Mouse (Mus musculus) adrenal gland (tissue): Measurements from ENCODE around the gene Chd6.
"Not testable (repeated sequence)": the region's sequence is repeated elsewhere in the genome, so short reads cannot be mapped to it uniquely, and the experiment has no call there.

Source experiments
- intact Hi-C: fragments of 180-260 bp; cut with DNase I; formaldehyde crosslinking; loops from one replicate; pipeline ENCODE4 v1.15.1; 2025

The Chd6 gene

DNA sequence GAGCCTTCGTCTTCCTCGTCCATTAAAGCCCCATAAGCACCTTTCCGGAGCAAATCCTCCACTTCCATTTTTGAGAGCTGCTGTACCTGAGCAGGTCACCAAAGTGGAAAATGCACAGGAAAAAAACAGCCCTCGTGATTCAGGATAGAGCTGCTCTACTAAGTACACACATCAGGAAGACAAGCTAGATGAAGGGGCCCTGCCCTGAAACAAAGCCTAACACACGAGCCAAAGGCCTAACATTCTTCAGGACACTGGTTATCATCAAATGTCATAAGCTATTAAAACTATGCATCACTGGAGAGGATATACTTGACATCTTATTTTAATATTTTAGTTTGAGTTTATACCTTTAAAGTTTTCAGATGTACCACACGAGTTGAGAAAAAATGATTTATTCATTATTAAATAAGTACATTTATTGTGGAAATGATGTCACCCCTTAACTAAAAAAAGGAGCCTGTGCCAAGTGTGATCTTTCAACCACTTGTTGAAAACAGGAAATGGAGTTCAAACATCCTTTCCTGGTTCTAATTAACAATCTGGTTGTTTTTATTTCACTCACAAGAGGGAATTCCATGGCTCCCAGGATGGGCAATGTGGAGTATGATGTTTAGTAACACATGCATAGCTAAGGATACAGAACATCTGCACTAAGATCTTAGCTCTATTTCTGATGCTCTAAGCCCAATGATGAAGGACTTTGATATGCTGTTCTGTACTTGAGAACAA, 118.4 kb downstream of the Chd6 start:
- intact Hi-C loops: no loop called here

GRCm38 (mm10) chr2:160987503-160987902, 121.4 kb downstream of the Chd6 start:
- intact Hi-C loops: no loop called here

GRCm38 (mm10) chr2:160982636-160983035, 126.2 kb downstream of the Chd6 start:
- intact Hi-C loops: no loop called here

DNA sequence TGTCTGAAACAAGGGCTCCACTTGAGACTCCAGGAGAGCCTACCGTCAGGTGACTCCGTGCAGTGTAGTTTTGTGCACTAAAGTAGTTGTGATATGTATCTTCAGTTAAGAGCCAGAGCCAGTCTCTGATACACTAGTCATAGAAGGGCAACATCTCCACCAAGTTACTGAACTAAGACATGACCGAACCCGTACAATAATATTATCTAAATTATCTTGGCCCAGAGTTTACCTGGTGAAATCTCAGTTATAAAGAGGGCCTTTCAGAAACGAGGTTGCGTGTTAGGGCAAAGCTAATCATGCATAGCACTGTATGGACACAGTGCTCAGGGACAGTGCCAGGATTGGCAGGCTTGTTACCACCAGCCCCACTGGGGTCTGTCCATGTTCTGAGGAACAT, 127.1 kb downstream of the Chd6 start:
- intact Hi-C loops: no loop called here

DNA sequence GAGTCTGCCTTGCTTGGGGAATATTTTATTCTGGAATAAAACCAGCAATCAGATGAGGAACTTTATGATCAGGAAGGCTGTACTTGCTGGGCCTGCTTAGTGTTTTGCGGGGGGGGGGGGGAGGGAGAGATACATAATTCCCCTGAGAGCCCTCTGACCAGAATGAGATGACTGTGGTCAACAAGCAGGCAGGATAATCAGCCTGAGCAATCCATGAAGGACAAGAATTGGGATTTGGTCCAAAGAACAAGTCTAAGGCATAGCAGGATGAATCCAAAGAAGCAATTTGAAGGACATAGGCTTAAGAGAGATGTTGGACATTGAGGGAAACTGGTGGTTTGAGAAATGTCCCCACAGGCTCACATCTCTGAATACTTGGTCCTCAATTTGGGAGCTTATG, 130.2 kb downstream of the Chd6 start:
- intact Hi-C loops: no loop called here

DNA sequence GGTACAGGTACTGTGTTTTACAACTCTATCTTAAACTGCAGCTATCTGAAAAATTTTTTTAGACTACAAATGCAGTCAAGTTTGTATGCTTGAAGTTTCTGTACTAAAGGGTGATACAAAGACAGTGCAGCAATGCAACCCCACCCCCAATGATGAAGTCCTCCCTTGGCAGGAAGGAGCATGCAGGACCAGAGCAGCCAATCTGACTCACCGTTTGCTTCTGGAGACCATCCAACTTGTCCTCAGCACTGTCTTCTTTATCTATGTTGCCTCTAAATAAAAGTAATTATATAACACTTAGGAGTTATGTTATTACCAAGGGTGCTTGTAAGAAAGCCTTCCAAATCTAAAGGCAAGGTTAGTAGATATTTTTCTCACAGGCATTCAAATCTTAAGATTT, 131.6 kb downstream of the Chd6 start:
- intact Hi-C loops: no loop called here

- intact Hi-C loops: no loop called here
Measured at GRCm38 (mm10) chr2:160973648-160974215, 135.1 kb downstream of the Chd6 start.

- intact Hi-C loops: no loop called here
Measured at GRCm38 (mm10) chr2:160972103-160972792, 136.6 kb downstream of the Chd6 start.

- intact Hi-C loops: no loop called here
Measured at GRCm38 (mm10) chr2:160962149-160962548, 146.7 kb downstream of the Chd6 start.

GRCm38 (mm10) chr2:160960956-160961646, 147.8 kb downstream of the Chd6 start:
- intact Hi-C loops: no loop called here

DNA sequence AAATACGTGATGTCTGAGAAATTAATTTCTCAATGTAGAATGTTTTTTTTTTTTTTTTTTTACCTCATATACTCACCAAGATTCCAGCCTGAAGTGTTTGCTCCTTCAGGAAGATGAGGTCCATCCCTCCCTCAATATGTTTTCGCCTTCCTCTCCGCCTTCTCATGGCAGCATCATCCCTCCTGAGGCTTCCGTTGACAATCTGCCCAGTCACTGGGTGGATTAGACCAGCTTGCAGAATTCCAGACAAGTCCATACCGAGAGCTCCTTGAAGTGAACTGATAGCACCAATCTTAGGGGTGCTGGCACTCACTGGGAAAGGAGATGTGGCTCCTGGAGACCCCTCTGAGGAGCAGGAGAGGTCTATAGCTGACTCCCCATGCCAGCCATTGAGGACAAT, 149.0 kb downstream of the Chd6 start:
- intact Hi-C loops: no loop called here

DNA sequence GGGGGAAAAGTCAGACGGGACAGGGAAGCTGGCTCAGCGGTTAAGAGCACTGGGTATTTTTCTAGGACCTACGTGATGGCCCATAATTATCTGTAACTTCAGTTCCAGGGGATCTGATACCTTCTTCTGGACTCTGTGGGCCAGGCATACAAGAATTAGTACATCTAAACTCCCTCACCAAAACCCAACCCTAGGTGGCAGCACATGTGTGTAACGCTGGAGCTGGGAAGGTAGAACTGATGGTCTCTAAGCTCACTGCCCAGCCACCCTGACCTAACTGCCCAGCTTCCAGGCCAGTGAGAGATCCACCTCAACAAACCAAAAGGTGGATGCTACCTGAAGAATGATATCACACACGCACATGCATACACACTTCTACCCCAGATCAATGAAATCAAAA, 150.1 kb downstream of the Chd6 start:
- intact Hi-C loops: no loop called here

- intact Hi-C loops: not testable (repeated sequence)
Measured at GRCm38 (mm10) chr2:160957801-160958200, 151.1 kb downstream of the Chd6 start.

GRCm38 (mm10) chr2:160957307-160957706, 151.6 kb downstream of the Chd6 start:
- intact Hi-C loops: not testable (repeated sequence)

- intact Hi-C loops: no loop called here
Measured at GRCm38 (mm10) chr2:160955331-160955730, 153.5 kb downstream of the Chd6 start.

DNA sequence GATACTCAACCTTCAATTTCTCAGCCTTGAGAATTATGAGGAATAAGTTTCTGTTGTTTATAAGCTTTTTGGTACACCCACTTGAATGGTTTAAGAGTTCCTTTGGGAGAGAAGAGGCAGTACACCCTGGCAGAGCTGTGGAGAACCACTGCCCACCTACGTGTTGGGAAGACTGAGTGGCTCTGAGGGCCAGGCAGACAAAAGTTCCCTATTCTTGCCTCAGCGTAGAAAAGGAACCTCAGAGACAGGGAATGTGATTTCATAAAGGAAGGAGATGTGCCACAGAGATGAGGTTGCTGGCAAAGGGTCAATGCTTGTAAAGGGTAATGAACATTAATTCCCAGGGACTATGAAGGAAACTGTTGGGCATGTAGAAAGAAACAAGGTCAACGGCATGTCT, 154.3 kb downstream of the Chd6 start:
- intact Hi-C loops: no loop called here

DNA sequence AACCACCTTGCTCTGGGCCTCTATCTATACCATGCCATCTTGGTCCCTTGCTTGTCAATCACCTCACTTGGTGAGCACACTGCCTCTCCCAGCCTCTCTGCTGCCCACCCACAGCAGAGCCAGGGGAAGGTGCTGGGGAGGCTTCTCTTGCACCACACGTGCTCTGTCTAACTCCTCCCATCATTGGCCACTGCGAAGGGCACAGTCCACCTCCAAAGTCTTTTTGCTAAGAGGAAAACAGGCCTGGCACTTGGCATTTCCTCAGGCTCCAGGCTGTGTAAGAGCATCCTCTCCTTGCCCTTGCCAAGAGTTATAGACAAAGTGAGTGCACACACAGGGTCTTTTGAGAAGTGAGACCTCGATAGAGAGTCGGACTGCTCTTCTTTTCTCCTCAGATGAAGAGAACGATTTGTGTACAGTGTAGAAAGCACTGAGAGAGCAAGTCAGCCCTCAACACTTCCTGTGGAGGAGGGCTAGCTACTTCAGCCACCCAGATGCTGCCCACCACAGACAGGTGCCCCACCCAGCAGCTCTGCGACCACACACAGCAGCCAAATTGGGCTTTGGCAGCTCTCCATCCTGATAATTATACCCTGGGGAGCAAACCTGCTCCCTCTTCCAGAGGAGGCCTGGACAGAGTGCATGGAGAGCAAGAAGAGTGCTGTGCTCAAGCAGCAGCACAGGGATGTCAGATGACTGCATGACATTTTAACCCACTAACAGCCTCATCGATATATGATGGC, 155.6 kb downstream of the Chd6 start:
- intact Hi-C loops: no loop called here

DNA sequence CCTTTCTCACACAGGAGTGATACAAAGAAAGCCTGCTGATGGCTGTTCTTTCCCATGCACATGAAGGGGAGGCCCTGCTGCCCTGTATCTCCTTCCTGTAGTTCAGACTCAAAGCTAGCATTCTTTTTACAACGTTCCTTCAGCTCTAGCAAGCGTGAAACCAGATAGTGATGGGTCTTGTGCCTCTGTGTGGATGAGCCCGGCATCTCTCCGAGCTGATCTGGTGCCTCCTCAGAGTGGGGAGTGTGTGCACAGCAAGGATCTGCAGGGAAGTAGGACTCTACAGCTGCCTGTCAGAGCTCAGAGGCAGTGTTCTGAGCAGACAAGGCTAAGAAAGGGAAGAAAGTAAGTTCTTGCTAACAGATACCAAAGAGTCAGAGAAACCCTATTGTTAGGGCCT, 157.3 kb downstream of the Chd6 start:
- intact Hi-C loops: no loop called here

- intact Hi-C loops: no loop called here
Measured at GRCm38 (mm10) chr2:160942443-160942842, 166.4 kb downstream of the Chd6 start.

DNA sequence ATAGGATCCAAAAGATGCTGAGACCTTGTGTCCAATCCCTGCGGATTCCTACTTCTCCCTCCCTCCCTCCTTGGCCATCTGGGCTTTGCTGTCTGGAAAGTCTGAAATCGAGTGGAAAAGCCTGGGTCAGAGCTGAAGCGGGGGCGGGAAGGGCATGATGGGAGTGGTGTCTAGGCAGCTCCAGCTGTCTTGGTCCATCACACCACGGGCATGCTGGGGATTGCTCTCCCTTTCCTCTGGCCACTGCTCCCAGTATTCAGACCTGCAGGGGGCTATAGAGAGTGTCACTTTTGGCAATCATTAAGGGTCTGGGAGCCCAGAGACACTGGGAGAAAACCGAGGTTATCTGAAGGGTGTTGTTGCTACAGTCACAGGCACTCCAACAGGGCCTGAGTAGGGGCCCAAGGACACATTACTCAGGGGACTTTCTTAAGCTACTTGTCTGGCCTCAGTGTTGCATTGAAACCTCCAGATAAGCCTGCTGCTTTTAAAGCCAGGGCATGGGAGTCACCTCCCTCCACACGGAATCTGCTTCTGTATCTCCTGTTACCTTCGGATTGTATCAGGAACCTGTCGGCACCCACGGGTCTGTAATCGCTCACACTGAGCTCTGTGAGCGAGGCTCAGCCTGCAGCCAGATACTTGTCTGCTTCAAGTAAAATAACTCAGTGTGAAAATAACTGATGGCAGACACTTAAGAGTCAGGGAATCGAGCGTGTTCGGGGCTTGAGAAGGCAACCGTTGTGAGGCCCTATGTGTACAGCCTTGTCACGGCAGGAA, 167.8 kb downstream of the Chd6 start:
- intact Hi-C loops: no loop called here

GRCm38 (mm10) chr2:160934451-160934850, 174.4 kb downstream of the Chd6 start:
- intact Hi-C loops: no loop called here
